Mouse (Mus musculus) midbrain, postnatal 0 days (tissue): ENCODE measurements around the gene Mis18a. TPM values are rescaled to one million over a fixed set of nuclear protein-coding genes. Genes with fewer than 3 reads are reported as not detected.

Experiments used
- ATAC-seq: fragments of 200-750 bp; cut with Nextera tagmentation; 2 replicates; pipeline ENCODE4 v1.8.0; 2017; ENCODE audit warnings: moderate number of reproducible peaks, mild to moderate bottlenecking, moderate TSS enrichment, moderate library complexity; ENCODE audit not compliant: low FRiP score
- DNase-seq: peaks from one replicate; pipeline ENCODE4 v3.0.0-alpha.2; 2015; ENCODE audit warnings: low spot score
- H3K27ac ChIP-seq: fragments of 300-500 bp; sonication (generic); 2 replicates; pipeline ENCODE4 v1.5.1; 2014; ENCODE audit warnings: low read depth, mild to moderate bottlenecking, low read length, mixed read lengths
- H3K27me3 ChIP-seq: fragments of 300-500 bp; sonication (generic); 2 replicates; pipeline ENCODE4 v1.6.1; 2014; ENCODE audit warnings: low read length, control low read depth, mixed read lengths; ENCODE audit not compliant: insufficient read depth
- H3K36me3 ChIP-seq: fragments of 300-500 bp; sonication (generic); 2 replicates; pipeline ENCODE4 v1.6.1; 2014; ENCODE audit warnings: low read length, control low read depth, mixed read lengths; ENCODE audit not compliant: insufficient read depth
- H3K4me1 ChIP-seq: fragments of 300-500 bp; sonication (generic); 2 replicates; pipeline ENCODE4 v1.6.1; 2014; ENCODE audit warnings: mild to moderate bottlenecking, control low read depth, antibody characterized with exemption, low read length, mixed read lengths; ENCODE audit not compliant: insufficient read depth
- H3K4me2 ChIP-seq: fragments of 300-500 bp; sonication (generic); 2 replicates; pipeline ENCODE4 v1.6.1; 2014; ENCODE audit warnings: low read depth, mild to moderate bottlenecking, low read length, mixed read lengths; ENCODE audit not compliant: poor library complexity, severe bottlenecking
- H3K4me3 ChIP-seq: fragments of 300-500 bp; sonication (generic); 2 replicates; pipeline ENCODE4 v1.5.1; 2014; ENCODE audit warnings: low read depth, mild to moderate bottlenecking, low read length, moderate library complexity
- H3K9ac ChIP-seq: fragments of 300-500 bp; sonication (generic); replicated peaks from 2 replicates; pipeline ENCODE4 v1.6.1; 2014; ENCODE audit warnings: mild to moderate bottlenecking, low read length, moderate library complexity, mixed read lengths; ENCODE audit not compliant: poor library complexity, severe bottlenecking
- H3K9me3 ChIP-seq: fragments of 300-500 bp; sonication (generic); 2 replicates; pipeline ENCODE4 v1.6.1; 2016; ENCODE audit warnings: low read length, control low read depth
- CTCF ChIP-seq: IDR thresholded peaks from 2 replicates; pipeline ENCODE4 v1.5.1; 2016; ENCODE audit warnings: antibody characterized with exemption, mild to moderate bottlenecking
- WGBS: fragments of 180-500 bp; shearing (Covaris S2); extraction: QIAGEN DNeasy Blood & Tissue Kit; methylation state at CpG from one replicate; pipeline ENCODE4 v1.1.7; 2014; 5-methylcytosine and 5-hydroxymethylcytosine counted together
- polyA plus RNA-seq: library from polyadenylated mRNA; unstranded; fragments of >200 nt; fragmentation: Nextera tagmentation; extraction: Ambion mirVana; gene quantifications from 2 replicates; pipeline ENCODE4 v1.2.1, GENCODE M21; 2015
- total RNA-seq: library from RNA; depleted of rRNA; stranded (reverse); fragments of >200 nt; gene quantifications from 2 replicates; pipeline ENCODE4 v1.2.3, GENCODE M21; 2014

Mis18a gene
- total and polyA plus RNA-seq, 2 experiments from 2014 or later, result 19.6 to 24.9 TPM

DNA sequence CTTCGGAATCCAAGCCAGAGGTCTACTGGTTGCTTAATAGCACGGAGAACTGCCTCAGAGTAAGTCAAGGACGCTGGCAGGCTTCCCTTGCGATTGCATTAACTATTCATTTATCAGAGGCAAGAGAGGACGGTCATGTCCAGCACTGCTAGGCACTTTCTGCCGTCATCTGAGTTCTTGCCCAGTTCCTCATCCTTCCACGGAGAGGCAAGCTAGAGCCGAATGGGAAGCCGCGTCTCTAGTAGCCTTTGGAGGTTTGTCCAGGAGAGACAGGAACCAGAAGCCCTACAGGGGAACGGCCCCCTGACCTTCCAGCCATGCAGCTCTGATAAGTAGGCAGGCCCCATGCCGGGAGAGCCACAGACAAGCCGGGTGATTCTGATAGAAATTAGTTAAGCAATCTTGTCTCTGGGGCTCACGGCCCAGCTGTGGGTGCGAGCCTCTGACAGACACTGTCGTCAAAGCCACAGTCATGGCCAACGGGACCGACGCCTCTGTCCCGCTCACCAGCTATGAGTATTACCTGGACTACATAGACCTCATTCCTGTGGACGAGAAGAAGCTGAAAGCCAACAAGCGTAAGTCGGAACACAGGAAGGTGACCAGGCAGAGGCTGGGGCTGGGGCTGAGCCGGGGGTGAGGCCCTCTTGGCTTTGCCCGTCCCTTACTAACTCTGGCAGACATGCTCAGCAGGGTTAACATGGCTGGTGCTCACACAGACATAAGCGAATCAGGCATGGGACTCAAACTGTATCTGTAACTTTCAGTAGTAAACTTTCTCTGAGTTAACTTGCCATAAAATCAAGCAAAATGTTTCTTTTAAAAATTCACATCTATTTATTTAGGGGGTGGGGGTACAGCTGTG lies 11.1 kb upstream of the Mis18a start, which contains the start of gene Mrap:
Mrap (plus strand) TSS at position 116 of the 865 bp plus-strand sequence.
- no peak within 1 kb of the TSS for H3K4me3 ChIP-seq
- H3K9ac ChIP-seq, result no peak within 1 kb of the TSS
- H3K4me2 ChIP-seq, result no peak within 1 kb of the TSS
- H3K9me3 ChIP-seq, result no peaks in the 10 kb centered on the region
- ATAC-seq (no peak), DNase-seq (no peak)
- no peak; the same call in 1 of the 2 replicates for TF ChIP-seq CTCF
- H3K27me3 ChIP-seq, result no peaks in the 10 kb centered on the region
- WGBS, result 88% methylated on average over 26 of the region's 26 CpGs
- no peaks in the 10 kb centered on the region for H3K36me3 ChIP-seq
- no peaks in the 10 kb centered on the region for H3K4me1 ChIP-seq
- H3K27ac ChIP-seq, result no peak within 1 kb of the TSS

DNA sequence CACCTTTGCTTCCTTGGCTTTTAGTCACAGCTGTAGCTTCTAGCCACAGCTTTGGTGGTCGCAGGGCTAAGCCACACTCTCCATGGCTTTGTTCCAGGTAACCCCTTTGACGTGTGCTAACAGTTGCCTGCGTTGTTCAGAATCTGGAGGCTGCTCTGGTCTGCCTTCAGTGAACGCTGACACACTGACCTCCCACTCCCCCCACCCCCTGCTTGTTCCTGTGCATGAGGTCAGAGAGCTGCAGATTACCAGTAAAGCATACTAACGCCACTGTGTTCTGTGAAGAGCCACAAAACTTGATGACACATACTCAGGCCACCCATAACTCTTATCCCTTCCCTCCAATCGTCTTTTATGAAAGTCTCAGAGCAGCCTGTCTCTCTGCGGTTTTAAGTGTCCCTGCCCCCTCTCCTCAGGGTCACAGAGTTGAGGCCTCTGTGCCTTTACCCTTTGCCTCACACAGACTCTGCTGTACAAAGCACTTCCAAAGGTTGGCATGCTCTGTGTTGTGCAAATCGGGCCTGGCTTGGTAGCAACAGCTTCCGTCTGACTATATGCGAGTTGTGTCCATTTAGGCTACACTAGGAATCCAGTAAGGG lies 9.6 kb upstream of the Mis18a start:
- H3K9ac ChIP-seq, result no peak overlapping the region
- no peak overlapping the region for H3K27ac ChIP-seq
- 74% methylated on average over 10 of the region's 10 CpGs for WGBS
- H3K36me3 ChIP-seq, result no peaks in the 10 kb centered on the region
- no peak overlapping the region for H3K4me3 ChIP-seq
- no peak for DNase-seq
- H3K9me3 ChIP-seq, result no peaks in the 10 kb centered on the region; the same call in 1 of the 2 replicates
- H3K27me3 ChIP-seq, result no peaks in the 10 kb centered on the region
- no peak overlapping the region for H3K4me2 ChIP-seq
- ATAC-seq, result no peak
- TF ChIP-seq CTCF, result no peak
- H3K4me1 ChIP-seq, result no peaks in the 10 kb centered on the region

DNA sequence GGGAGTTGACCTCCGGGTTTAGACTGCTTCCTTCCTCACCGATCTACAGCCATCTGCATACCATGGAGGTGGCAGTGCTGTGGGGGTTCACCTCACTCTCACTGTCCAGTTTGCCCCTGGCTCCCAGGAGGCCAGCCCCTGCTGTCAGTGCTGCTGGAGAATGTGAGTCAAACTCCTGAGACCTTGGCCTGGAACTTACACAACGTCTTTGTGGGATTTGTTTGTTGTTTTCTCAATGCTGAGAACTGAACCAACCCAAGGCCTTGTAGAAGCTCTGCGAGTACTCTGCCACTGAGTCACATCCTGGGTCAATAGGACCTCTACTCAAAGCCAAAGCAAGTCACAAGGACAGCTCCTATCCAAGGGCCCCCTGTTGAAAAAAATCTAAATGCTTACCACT lies 8.4 kb upstream of the Mis18a start:
- 90% methylated on average over 4 of the region's 4 CpGs for WGBS
- Histone ChIP-seq H3K4me2 (no peak overlapping the region), H3K9me3 (peaks cover 3% of the 10 kb centered on the region; the same call in 1 of the 2 replicates), H3K27ac (no peak overlapping the region), H3K36me3 (no peaks in the 10 kb centered on the region), H3K27me3 (no peaks in the 10 kb centered on the region), H3K9ac (no peak overlapping the region), H3K4me3 (no peak overlapping the region), H3K4me1 (no peaks in the 10 kb centered on the region)
- no peak for TF ChIP-seq CTCF
- DNase-seq (no peak), ATAC-seq (no peak)

DNA sequence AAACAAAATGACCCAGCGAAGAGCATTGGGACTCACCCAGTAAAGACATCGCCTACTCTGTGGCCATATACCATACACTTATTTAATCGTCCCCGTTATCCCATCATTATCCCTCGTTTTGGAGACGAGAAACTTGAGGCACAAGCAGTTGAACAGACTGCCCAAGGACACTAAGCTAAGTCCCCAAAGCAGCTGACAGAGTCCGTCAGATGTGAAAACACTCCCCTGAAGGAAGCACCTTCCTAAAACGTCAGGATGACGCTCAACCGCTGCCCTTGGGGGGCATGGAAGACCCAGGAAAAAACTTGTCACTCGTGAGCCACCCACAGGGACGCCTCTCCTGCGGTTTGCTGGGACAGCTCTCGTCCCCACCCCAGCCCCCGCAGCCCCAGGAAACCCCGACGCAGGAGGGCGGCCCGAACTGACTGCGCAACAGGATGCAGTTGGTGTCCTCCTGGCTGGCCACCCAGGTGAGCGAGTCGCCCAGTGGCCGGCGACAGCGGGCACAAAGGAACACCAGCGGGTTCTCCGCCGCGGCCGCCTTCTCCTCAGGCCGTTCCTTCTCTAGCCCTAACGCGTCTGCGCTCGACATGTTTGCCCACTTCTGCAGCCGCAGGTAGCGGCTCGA lies 490 bp downstream of the Mis18a start:
- H3K36me3 ChIP-seq, result no peaks in the 10 kb centered on the region
- peaks cover 3% of the 10 kb centered on the region; the same call in 1 of the 2 replicates for H3K9me3 ChIP-seq
- no peak for TF ChIP-seq CTCF
- H3K4me2 ChIP-seq, result peak overlapping the region; percentile 96
- peaks cover 3% of the 10 kb centered on the region; the same call in 1 of the 2 replicates for H3K4me1 ChIP-seq
- no peak overlapping the region for H3K27ac ChIP-seq
- WGBS, result 6% methylated on average over 38 of the region's 38 CpGs
- peak overlapping the region; percentile 82 for H3K4me3 ChIP-seq
- H3K9ac ChIP-seq, result peak overlapping the region; percentile 37
- ATAC-seq, result peak; percentile 32; the same call in 1 of the 2 replicates
- H3K27me3 ChIP-seq, result no peaks in the 10 kb centered on the region
- DNase-seq, result no peak

DNA sequence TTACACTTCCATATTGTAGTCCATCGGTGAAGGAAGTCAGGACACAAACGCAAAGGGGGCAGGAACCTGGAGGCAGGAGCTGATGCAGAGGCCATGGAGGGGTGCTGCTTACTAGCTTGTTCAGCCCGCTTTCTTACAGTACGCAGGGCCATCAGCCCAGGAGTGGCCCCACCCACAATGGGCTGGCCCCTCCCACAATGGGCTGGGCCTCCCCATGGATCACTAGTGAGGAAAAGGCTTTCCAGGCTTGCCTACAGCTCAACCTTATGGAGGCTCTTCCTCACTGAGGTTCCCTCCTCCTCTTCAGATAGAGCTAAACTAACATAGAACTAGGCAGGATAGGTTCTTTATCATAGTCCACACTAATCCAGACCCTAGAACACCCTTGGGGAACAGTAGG lies 3.2 kb downstream of the Mis18a start:
- Histone ChIP-seq H3K27me3 (no peaks in the 10 kb centered on the region), H3K27ac (no peak overlapping the region), H3K9ac (no peak overlapping the region), H3K4me3 (no peak overlapping the region), H3K36me3 (0 out of 2 replicates have a peak, but pooled peaks cover 2% of the 10 kb centered on the region), H3K4me2 (no peak overlapping the region), H3K9me3 (no peaks in the 10 kb centered on the region), H3K4me1 (peaks cover 3% of the 10 kb centered on the region; the same call in 1 of the 2 replicates)
- TF ChIP-seq CTCF, result no peak
- DNase-seq (no peak), ATAC-seq (no peak)
- 100% methylated on average over 4 of the region's 4 CpGs for WGBS
